Mouse (Mus musculus) forebrain, embryonic 11.5 days (tissue): ENCODE results near the gene Phip. TPM values are rescaled to one million over a fixed set of nuclear protein-coding genes. Genes with fewer than 3 reads are reported as not detected.

Experiments
- ATAC-seq: fragments of 200-750 bp; cut with Nextera tagmentation; replicated peaks from 2 replicates; pipeline ENCODE4 v1.8.0; 2017; ENCODE audit warnings: moderate TSS enrichment; ENCODE audit not compliant: low FRiP score
- DNase-seq: peaks from one replicate; pipeline ENCODE4 v3.0.0-alpha.2; 2017; ENCODE audit warnings: low spot score
- H3K27ac ChIP-seq: fragments of 300-500 bp; sonication (generic); 2 replicates; pipeline ENCODE4 v1.5.1; 2014; ENCODE audit warnings: low read depth, low read length
- H3K27me3 ChIP-seq: fragments of 300-500 bp; sonication (generic); 2 replicates; pipeline ENCODE4 v1.6.1; 2014; ENCODE audit warnings: mild to moderate bottlenecking, low read length, mixed read lengths; ENCODE audit not compliant: control insufficient read depth, insufficient read depth
- H3K36me3 ChIP-seq: fragments of 300-500 bp; sonication (generic); 2 replicates; pipeline ENCODE4 v1.6.1; 2014; ENCODE audit warnings: mild to moderate bottlenecking, low read length, moderate library complexity, mixed read lengths; ENCODE audit not compliant: control insufficient read depth, insufficient read depth
- H3K4me1 ChIP-seq: fragments of 300-500 bp; sonication (generic); replicated peaks from 2 replicates; pipeline ENCODE4 v1.6.1; 2014; ENCODE audit warnings: low read length, mixed read lengths; ENCODE audit not compliant: control insufficient read depth, insufficient read depth
- H3K4me2 ChIP-seq: fragments of 300-500 bp; sonication (generic); 2 replicates; pipeline ENCODE4 v1.6.1; 2014; ENCODE audit warnings: low read depth, mild to moderate bottlenecking, low read length, moderate library complexity, mixed read lengths; ENCODE audit not compliant: severe bottlenecking
- H3K4me3 ChIP-seq: fragments of 300-500 bp; sonication (generic); 2 replicates; pipeline ENCODE4 v1.5.1; 2014; ENCODE audit warnings: low read depth, low read length
- H3K9ac ChIP-seq: fragments of 300-500 bp; sonication (generic); 2 replicates; pipeline ENCODE4 v1.6.1; 2014; ENCODE audit warnings: low read length
- H3K9me3 ChIP-seq: fragments of 300-500 bp; sonication (generic); 2 replicates; pipeline ENCODE4 v1.6.1; 2016; ENCODE audit warnings: low read length, mixed read lengths; ENCODE audit not compliant: control insufficient read depth
- WGBS: fragments of 180-500 bp; shearing (Covaris S2); extraction: QIAGEN DNeasy Blood & Tissue Kit; methylation state at CpG from one replicate; pipeline ENCODE4 v1.1.7; 2014; 5-methylcytosine and 5-hydroxymethylcytosine counted together
- polyA plus RNA-seq: library from polyadenylated mRNA; unstranded; fragments of >200 nt; fragmentation: Nextera tagmentation; extraction: Ambion mirVana; gene quantifications from 2 replicates; pipeline ENCODE4 v1.2.1, GENCODE M21; 2014

The Phip gene
- polyA plus RNA-seq, 1 experiment from 2014 or later, result 152 TPM

- DNase-seq (no peak), ATAC-seq (no peak)
- Histone ChIP-seq H3K27ac (no peak overlapping the region), H3K27me3 (no peaks in the 10 kb centered on the region), H3K9ac (no peak overlapping the region), H3K9me3 (no peaks in the 10 kb centered on the region), H3K36me3 (peaks cover 3% of the 10 kb centered on the region; the same call in 1 of the 2 replicates), H3K4me1 (no peaks in the 10 kb centered on the region), H3K4me2 (no peak overlapping the region), H3K4me3 (no peak overlapping the region)
Measured at GRCm38 (mm10) chr9:82952330-82952729, 23.0 kb downstream of the Phip start.

GRCm38 (mm10) chr9:82951435-82952004 lies 23.8 kb downstream of the Phip start:
- H3K36me3 ChIP-seq, result peaks cover 3% of the 10 kb centered on the region; the same call in 1 of the 2 replicates
- WGBS, result 92% methylated on average over 2 of the region's 2 CpGs

GRCm38 (mm10) chr9:82907246-82907645 lies 68.1 kb downstream of the Phip start:
- Histone ChIP-seq H3K27ac (no peak overlapping the region), H3K9ac (no peak overlapping the region), H3K4me2 (no peak overlapping the region), H3K27me3 (no peaks in the 10 kb centered on the region), H3K9me3 (no peaks in the 10 kb centered on the region), H3K4me1 (no peaks in the 10 kb centered on the region), H3K4me3 (no peak overlapping the region), H3K36me3 (no peaks in the 10 kb centered on the region; the same call in 1 of the 2 replicates)
- 92% methylated on average over 7 of the region's 7 CpGs for WGBS
- DNase-seq, result no peak
- no peak for ATAC-seq

More at GRCm38 (mm10) chr9:82951435-82952004, 23.8 kb downstream of the Phip start:
- no peak overlapping the region for H3K4me3 ChIP-seq
- no peaks in the 10 kb centered on the region for H3K9me3 ChIP-seq
- H3K9ac ChIP-seq, result no peak overlapping the region
- no peak overlapping the region for H3K27ac ChIP-seq
- no peaks in the 10 kb centered on the region for H3K27me3 ChIP-seq
- no peak overlapping the region for H3K4me2 ChIP-seq
- no peaks in the 10 kb centered on the region for H3K4me1 ChIP-seq
- DNase-seq (no peak), ATAC-seq (no peak)

GRCm38 (mm10) chr9:82888645-82889044 lies 86.7 kb downstream of the Phip start:
- Histone ChIP-seq H3K27ac (no peak overlapping the region), H3K27me3 (no peaks in the 10 kb centered on the region), H3K4me1 (no peaks in the 10 kb centered on the region), H3K4me2 (no peak overlapping the region), H3K36me3 (peaks cover 18% of the 10 kb centered on the region; the same call in 1 of the 2 replicates), H3K9me3 (no peaks in the 10 kb centered on the region), H3K9ac (no peak overlapping the region), H3K4me3 (no peak overlapping the region)
- no peak for ATAC-seq
- DNase-seq, result no peak

GRCm38 (mm10) chr9:82884177-82884576 lies 91.1 kb downstream of the Phip start:
- DNase-seq (no peak), ATAC-seq (no peak)
- H3K9me3 ChIP-seq, result no peaks in the 10 kb centered on the region
- no peaks in the 10 kb centered on the region for H3K27me3 ChIP-seq
- H3K4me2 ChIP-seq, result no peak overlapping the region
- no peak overlapping the region for H3K27ac ChIP-seq
- H3K4me1 ChIP-seq, result no peaks in the 10 kb centered on the region
- H3K36me3 ChIP-seq, result peaks cover 19% of the 10 kb centered on the region
- no peak overlapping the region for H3K9ac ChIP-seq
- no peak overlapping the region for H3K4me3 ChIP-seq

- no peak overlapping the region for H3K4me2 ChIP-seq
- ATAC-seq, result no peak
- WGBS, result 89% methylated on average over 1 of the region's 1 CpGs
- H3K36me3 ChIP-seq, result peaks cover 16% of the 10 kb centered on the region
- no peaks in the 10 kb centered on the region for H3K9me3 ChIP-seq
- H3K4me1 ChIP-seq, result no peaks in the 10 kb centered on the region
- no peak overlapping the region for H3K27ac ChIP-seq
- H3K4me3 ChIP-seq, result no peak overlapping the region
- no peak overlapping the region for H3K9ac ChIP-seq
- no peaks in the 10 kb centered on the region for H3K27me3 ChIP-seq
- no peak for DNase-seq
Measured at GRCm38 (mm10) chr9:82877078-82877477, 98.2 kb downstream of the Phip start.

GRCm38 (mm10) chr9:82867698-82868097 lies 107.6 kb downstream of the Phip start:
- ATAC-seq (no peak), DNase-seq (no peak)
- H3K36me3 ChIP-seq, result no peaks in the 10 kb centered on the region; the same call in 1 of the 2 replicates
- no peaks in the 10 kb centered on the region for H3K9me3 ChIP-seq
- H3K4me2 ChIP-seq, result no peak overlapping the region
- no peaks in the 10 kb centered on the region for H3K27me3 ChIP-seq
- WGBS, result 94% methylated on average over 3 of the region's 3 CpGs
- no peak overlapping the region for H3K27ac ChIP-seq
- no peaks in the 10 kb centered on the region for H3K4me1 ChIP-seq
- no peak overlapping the region for H3K4me3 ChIP-seq
- no peak overlapping the region for H3K9ac ChIP-seq

- no peak overlapping the region for H3K4me3 ChIP-seq
- H3K27me3 ChIP-seq, result no peaks in the 10 kb centered on the region
- ATAC-seq (no peak), DNase-seq (no peak)
- 90% methylated on average over 1 of the region's 1 CpGs for WGBS
- no peak overlapping the region for H3K4me2 ChIP-seq
- no peak overlapping the region for H3K27ac ChIP-seq
- no peak overlapping the region for H3K9ac ChIP-seq
- H3K4me1 ChIP-seq, result no peaks in the 10 kb centered on the region
- H3K36me3 ChIP-seq, result no peaks in the 10 kb centered on the region; the same call in 1 of the 2 replicates
- no peaks in the 10 kb centered on the region for H3K9me3 ChIP-seq
Measured at GRCm38 (mm10) chr9:82866121-82866520, 109.2 kb downstream of the Phip start.

- Histone ChIP-seq H3K4me3 (no peak overlapping the region), H3K36me3 (no peaks in the 10 kb centered on the region), H3K4me2 (no peak overlapping the region), H3K27ac (no peak overlapping the region), H3K27me3 (no peaks in the 10 kb centered on the region), H3K9ac (no peak overlapping the region), H3K4me1 (no peaks in the 10 kb centered on the region), H3K9me3 (no peaks in the 10 kb centered on the region)
- 91% methylated on average over 3 of the region's 3 CpGs for WGBS
- ATAC-seq (no peak), DNase-seq (no peak)
Measured at GRCm38 (mm10) chr9:82861775-82862430, 113.4 kb downstream of the Phip start.
